Mouse (Mus musculus) left cerebral cortex, adult 2 months (tissue): Measurements from ENCODE around the gene Zyg11b. TPM values are rescaled to one million over a fixed set of nuclear protein-coding genes. Genes with fewer than 3 reads are reported as not detected.

Experiments
- DNase-seq, 2 experiments: peaks; one replicate each; pipeline ENCODE4 v3.0.0; 2021 to 2022; ENCODE audit warnings: low spot score in 2 of 2, mixed read lengths in 1 of 2; ENCODE audit errors: extremely low spot score in 1 of 2
- H3K27ac ChIP-seq: fragments of 200-600 bp; 2 replicates; pipeline ENCODE4 v1.8.1; 2022
- H3K4me3 ChIP-seq: fragments of 200-600 bp; 2 replicates; pipeline ENCODE4 v1.8.1; 2022
- CTCF ChIP-seq: fragments of 200-600 bp; IDR thresholded peaks from 2 replicates; pipeline ENCODE4 v1.8.1; 2022; ENCODE audit warnings: antibody characterized with exemption, mild to moderate bottlenecking, moderate library complexity
- intact Hi-C: fragments of 180-260 bp; cut with DNase I; formaldehyde crosslinking; loops from one replicate; pipeline ENCODE4 v1.15.1; 2025
- long read RNA-seq, 2 experiments: library from polyadenylated mRNA; stranded (forward); transcript quantifications; one replicate each; pipeline ENCODE4 v2.0.0; 2021; ENCODE audit warnings: borderline mapping rate in 2 of 2
- total RNA-seq, 2 experiments: library from RNA; stranded (reverse); gene quantifications; 2 replicates each; pipeline ENCODE4 v1.2.3; 2021

Gene Zyg11b
- 10 to 100 TPM; 96.7 to 98.7 TPM for total RNA-seq
- long read RNA-seq, experiment 1, full-length matches to known transcripts = 13 of 30 reads
- long read RNA-seq, experiment 1, partial matches to known transcripts = 2 of 30 reads
- long read RNA-seq, experiment 1, other reads (novel, unspliced or antisense) = 15 of 30 reads
- long read RNA-seq, experiment 2, full-length matches to known transcripts = 9 of 23 reads
- long read RNA-seq, experiment 2, partial matches to known transcripts = 1 of 23 reads
- long read RNA-seq, experiment 2, other reads (novel, unspliced or antisense) = 13 of 23 reads

GRCm38 (mm10) chr4:108300670-108301373, at the start of gene Zyg11b:
Zyg11b (minus strand) TSS chr4:108301096.
- H3K27ac ChIP-seq = peak within 1 kb of the TSS; percentile 93
- TF ChIP-seq CTCF = no peak; the same call in 1 of the 2 replicates
- peak within 1 kb of the TSS; percentile 76 for H3K4me3 ChIP-seq
- DNase-seq = peak; percentile 79 to 85
- intact Hi-C loops = loop anchor here (1.0 kb wide), 1 partner anchor 26 kb away; no protein-coding TSS in a partner anchor

GRCm38 (mm10) chr4:108349836-108350547, 49.1 kb upstream of the Zyg11b start:
- Histone ChIP-seq H3K27ac (no peak overlapping the region), H3K4me3 (no peak overlapping the region)
- no peak for DNase-seq
- intact Hi-C loops = no loop called here
- TF ChIP-seq CTCF = no peak

- intact Hi-C loops = no loop called here
- no peak for DNase-seq
- TF ChIP-seq CTCF = no peak
- H3K4me3 ChIP-seq = no peak overlapping the region
- no peak overlapping the region for H3K27ac ChIP-seq
These were observed 48.2 kb upstream of the Zyg11b start for GRCm38 (mm10) chr4:108349064-108349463.

GRCm38 (mm10) chr4:108348256-108348875, 47.5 kb upstream of the Zyg11b start:
- TF ChIP-seq CTCF = no peak
- intact Hi-C loops = no loop called here
- no peak for DNase-seq
- H3K27ac ChIP-seq = no peak overlapping the region
- no peak overlapping the region for H3K4me3 ChIP-seq

- Histone ChIP-seq H3K4me3 (no peak overlapping the region), H3K27ac (no peak overlapping the region)
- no peak for TF ChIP-seq CTCF
- DNase-seq = no peak
- intact Hi-C loops = no loop called here
These were observed 46.2 kb upstream of the Zyg11b start for GRCm38 (mm10) chr4:108347111-108347510.

- intact Hi-C loops = no loop called here
These were observed 44.9 kb upstream of the Zyg11b start for GRCm38 (mm10) chr4:108345826-108346225.

GRCm38 (mm10) chr4:108344631-108345083, 43.8 kb upstream of the Zyg11b start:
- H3K27ac ChIP-seq = no peak overlapping the region
- intact Hi-C loops = no loop called here

More at GRCm38 (mm10) chr4:108345826-108346225, 44.9 kb upstream of the Zyg11b start:
- H3K27ac ChIP-seq = no peak overlapping the region
- no peak for TF ChIP-seq CTCF
- no peak for DNase-seq
- H3K4me3 ChIP-seq = no peak overlapping the region

GRCm38 (mm10) chr4:108339277-108339690, 38.4 kb upstream of the Zyg11b start:
- Histone ChIP-seq H3K27ac (peak overlapping the region; percentile 94), H3K4me3 (no peak overlapping the region)
- DNase-seq = peak; percentile 58 to 61
- intact Hi-C loops = loop anchor here (1.0 to 5.0 kb wide), 2 partner anchors 120 to 238 kb away; partner anchors contain the start of genes Orc1, Prpf38a and Tut4
- TF ChIP-seq CTCF = peak; percentile 74

More at GRCm38 (mm10) chr4:108344631-108345083, 43.8 kb upstream of the Zyg11b start:
- DNase-seq = no peak
- no peak for TF ChIP-seq CTCF
- no peak overlapping the region for H3K4me3 ChIP-seq

- DNase-seq = peak; percentile 55 to 70
- Histone ChIP-seq H3K4me3 (no peak overlapping the region), H3K27ac (peak overlapping the region; percentile 94)
- TF ChIP-seq CTCF = no peak
- intact Hi-C loops = loop anchor here (1.0 to 5.0 kb wide), 2 partner anchors 120 to 238 kb away; partner anchors contain the start of genes Orc1, Prpf38a and Tut4
These were observed 37.9 kb upstream of the Zyg11b start for GRCm38 (mm10) chr4:108338811-108339210.

- TF ChIP-seq CTCF = no peak
- Histone ChIP-seq H3K27ac (peak overlapping the region; percentile 94), H3K4me3 (no peak overlapping the region)
- intact Hi-C loops = loop anchor here (5.0 kb wide), 1 partner anchor 239 kb away; the partner anchor contains the start of genes Orc1 and Prpf38a
- DNase-seq = peak; percentile 14 to 18
These were observed 37.4 kb upstream of the Zyg11b start for GRCm38 (mm10) chr4:108338321-108338733.

- no peak for TF ChIP-seq CTCF
- Histone ChIP-seq H3K4me3 (no peak overlapping the region), H3K27ac (peak overlapping the region; percentile 94)
- intact Hi-C loops = loop anchor here (5.0 kb wide), 1 partner anchor 239 kb away; the partner anchor contains the start of genes Orc1 and Prpf38a
- no peak for DNase-seq
These were observed 36.9 kb upstream of the Zyg11b start for GRCm38 (mm10) chr4:108337817-108338216.
